8 mouse cellular contexts compared by ENCODE assay signal in the genomic region with DNA sequence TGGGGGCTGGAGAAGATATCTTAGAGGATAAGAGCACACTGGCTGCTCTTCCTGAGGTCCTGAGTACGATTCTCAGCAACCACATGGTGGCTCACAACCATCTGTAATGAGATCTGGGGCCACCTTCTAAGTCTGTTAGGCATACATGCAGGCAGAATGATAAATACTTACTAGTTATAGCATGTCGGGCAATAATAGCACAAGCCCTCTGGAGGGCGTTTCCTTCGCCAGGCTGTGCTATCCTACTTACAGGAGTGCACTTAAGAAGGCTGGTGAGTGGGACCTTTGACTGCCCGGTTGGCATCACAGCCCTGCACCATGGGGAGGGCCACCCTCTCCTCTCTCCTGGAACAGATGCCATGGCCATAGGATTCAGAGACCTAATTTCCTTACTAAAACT.
DNase-seq lines count a peak whose midpoint lies in the region; ATAC-seq and TF ChIP-seq lines count a peak whose summit lies in the region.

No protein-coding gene starts in this region.

- H3K9ac ChIP-seq in forebrain, embryonic 14.5 days (ENCODE audit: low read length), result peak overlapping the region; percentile 86
- H3K9ac ChIP-seq in intestine, embryonic 14.5 days (ENCODE audit: low read length), result peak overlapping the region; percentile 90
- peak overlapping the region; percentile 83 for H3K9ac ChIP-seq in liver, embryonic 14.5 days (replicated peaks)

- peaks cover 6% of the 10 kb centered on the region; the same call in 1 of the 2 replicates for H3K4me1 ChIP-seq in brown adipose tissue, adult 24 weeks (ENCODE audit: control insufficient read depth, insufficient read depth, insufficient read length, low read length)
- peaks cover 18% of the 10 kb centered on the region; the same call in 1 of the 2 replicates for H3K4me1 ChIP-seq in forebrain, embryonic 14.5 days (ENCODE audit: control insufficient read depth, insufficient read depth, low read length)
- H3K4me1 ChIP-seq in intestine, embryonic 14.5 days (replicated peaks; ENCODE audit: control insufficient read depth, insufficient read depth, low read length), result peaks cover 23% of the 10 kb centered on the region
- peaks cover 0 to 10% of the 10 kb centered on the region in 2 experiments; a peak in 2 of 4 replicates for H3K4me1 ChIP-seq in liver, embryonic 14.5 days (replicated peaks; ENCODE audit: control insufficient read depth in 2 of 2, insufficient read depth in 2 of 2, low read length in 1 of 2)

- H3K27ac ChIP-seq in layer of hippocampus, adult 2 months, result peak overlapping the region; percentile 96
- H3K27ac ChIP-seq in brown adipose tissue, adult 24 weeks (replicated peaks; ENCODE audit: low read depth, low read length), result 0 out of 2 replicates have a peak overlapping the region, but pooled peaks have one; percentile 15
- peak overlapping the region; percentile 98 for H3K27ac ChIP-seq in forebrain, embryonic 14.5 days (ENCODE audit: low read depth, low read length)
- H3K27ac ChIP-seq in intestine, embryonic 14.5 days (ENCODE audit: low read depth), result peak overlapping the region; percentile 99
- peak overlapping the region; percentile 66 for H3K27ac ChIP-seq in liver, embryonic 14.5 days

- H3K27me3 ChIP-seq in forebrain, embryonic 14.5 days (replicated peaks; ENCODE audit: control insufficient read depth, insufficient read depth, low read length), result no peaks in the 10 kb centered on the region
- H3K27me3 ChIP-seq in intestine, embryonic 14.5 days (replicated peaks; ENCODE audit: control insufficient read depth, insufficient read depth, low read length), result no peaks in the 10 kb centered on the region
- H3K27me3 ChIP-seq in liver, embryonic 14.5 days (ENCODE audit: control insufficient read depth, insufficient read depth, low read length), result no peaks in the 10 kb centered on the region; the same call in 1 of the 2 replicates

- no peak for DNase-seq in layer of hippocampus, adult 2 months (ENCODE audit: low spot score in 2 of 2)
- no peak for DNase-seq in layer of hippocampus, postnatal 36 days
- DNase-seq in forebrain, embryonic 14.5 days (ENCODE audit: low spot score), result peak; percentile 76
- peak; percentile 84 for DNase-seq in intestine, embryonic 14.5 days (ENCODE audit: low spot score)
- peak; percentile 61 to 66 (median 65) for DNase-seq in liver, embryonic 14.5 days (ENCODE audit: low read depth in 3 of 3, low spot score in 3 of 3)
- DNase-seq in natural killer cell, adult 2 months (ENCODE audit: low spot score in 2 of 2), result peak; percentile 55 to 65
- DNase-seq in thymus, postnatal 36 days, result peak; percentile 56 to 69

- peak overlapping the region; percentile 57 for H3K4me2 ChIP-seq in forebrain, embryonic 14.5 days (ENCODE audit: low read length)
- peak overlapping the region; percentile 82 for H3K4me2 ChIP-seq in intestine, embryonic 14.5 days (ENCODE audit: low read length)
- H3K4me2 ChIP-seq in liver, embryonic 14.5 days (ENCODE audit: low read depth), result peak overlapping the region; percentile 77

- 0 out of 2 replicates have a peak, but pooled peaks cover 5% of the 10 kb centered on the region for H3K36me3 ChIP-seq in forebrain, embryonic 14.5 days (ENCODE audit: control insufficient read depth, insufficient read depth, low read length)
- 0 out of 2 replicates have a peak, but pooled peaks cover 5% of the 10 kb centered on the region for H3K36me3 ChIP-seq in intestine, embryonic 14.5 days (ENCODE audit: control insufficient read depth, insufficient read depth, low read length)
- no peaks in the 10 kb centered on the region for H3K36me3 ChIP-seq in liver, embryonic 14.5 days (replicated peaks; ENCODE audit: control insufficient read depth, insufficient read depth, low read depth)

- no peak for TF ChIP-seq EP300 in liver, embryonic 14.5 days (IDR thresholded peaks at IDR 0.05; ENCODE audit: low read depth)

- H3K4me3 ChIP-seq in layer of hippocampus, adult 2 months, result peak overlapping the region; percentile 99
- peak overlapping the region; percentile 69 for H3K4me3 ChIP-seq in brown adipose tissue, adult 24 weeks (ENCODE audit: insufficient read depth, low read depth, low read length)
- peak overlapping the region; percentile 78 for H3K4me3 ChIP-seq in forebrain, embryonic 14.5 days (ENCODE audit: low read depth, low read length)
- peak overlapping the region; percentile 84 for H3K4me3 ChIP-seq in intestine, embryonic 14.5 days (ENCODE audit: low read depth, low read length)
- H3K4me3 ChIP-seq in liver, embryonic 14.5 days (ENCODE audit: insufficient read depth in 1 of 2, low read depth in 2 of 2, low read length in 2 of 2), result peak overlapping the region; percentile 70 to 95

- no peaks in the 10 kb centered on the region for H3K9me3 ChIP-seq in forebrain, embryonic 14.5 days (replicated peaks; ENCODE audit: control insufficient read depth, low read length)
- no peaks in the 10 kb centered on the region for H3K9me3 ChIP-seq in intestine, embryonic 14.5 days (ENCODE audit: control insufficient read depth, low read length)
- H3K9me3 ChIP-seq in liver, embryonic 14.5 days (ENCODE audit: control insufficient read depth, low read length), result no peaks in the 10 kb centered on the region

- TF ChIP-seq CTCF in layer of hippocampus, adult 2 months (conservative IDR thresholded peaks at IDR 0.05), result peak; percentile 63
- TF ChIP-seq CTCF in liver, embryonic 14.5 days (IDR thresholded peaks at IDR 0.05; ENCODE audit: low read depth), result peak; percentile 58

- peak; percentile 28; the same call in 1 of the 2 replicates for ATAC-seq in forebrain, embryonic 14.5 days
- peak; percentile 19; the same call in 1 of the 2 replicates for ATAC-seq in intestine, embryonic 14.5 days (replicated peaks; ENCODE audit: low FRiP score, low TSS enrichment, low read depth)
- ATAC-seq in liver, embryonic 14.5 days (ENCODE audit: insufficient read depth), result peak; percentile 38

- WGBS in forebrain, embryonic 14.5 days, result 2% methylated on average over 5 of the region's 5 CpGs
- WGBS in intestine, embryonic 14.5 days, result 3% methylated on average over 5 of the region's 5 CpGs
- WGBS in liver, embryonic 14.5 days (ENCODE audit: insufficient replicate concordance), result 2% methylated on average over 5 of the region's 5 CpGs

Comparison
In these comparisons a context has a peak if more than half of its experiments do, and no peak if none do; other contexts are left out.
1. DNase-seq: peak in forebrain, embryonic 14.5 days (single experiment), intestine, embryonic 14.5 days (single experiment), liver, embryonic 14.5 days (3 of 3), natural killer cell, adult 2 months (2 of 2) and thymus, postnatal 36 days (2 of 2); none in layer of hippocampus, adult 2 months (0 of 2) and layer of hippocampus, postnatal 36 days (0 of 2).
2. H3K27ac ChIP-seq: peak in every context shown above with its lines; median percentile 99 in intestine, embryonic 14.5 days; 98 in forebrain, embryonic 14.5 days; 96 in layer of hippocampus, adult 2 months; 66 in liver, embryonic 14.5 days; 15 in brown adipose tissue, adult 24 weeks.
3. Peak in every context shown above with its lines, with median percentiles within 50 percentile points of each other: H3K4me3 ChIP-seq, ATAC-seq, H3K4me2 ChIP-seq and H3K9ac ChIP-seq.